Mouse (Mus musculus): Measurements from ENCODE around the gene Efemp2. TPM values are rescaled to one million over a fixed set of nuclear protein-coding genes. Genes with fewer than 3 reads are reported as not detected.
"Not testable (repeated sequence)": the region's sequence is repeated elsewhere in the genome, so short reads cannot be mapped to it uniquely, and the experiment has no call there.

The Efemp2 gene
- polyA plus RNA-seq, 1 experiment from 2014 or later, result 208 TPM

GRCm38 (mm10) chr19:5490898-5491708 is 17.3 kb downstream of the Efemp2 start:
- Histone ChIP-seq H3K27ac (peak overlapping the region; percentile 98), H3K36me3 (peaks cover 42% of the 10 kb centered on the region), H3K27me3 (no peaks in the 10 kb centered on the region), H3K4me3 (peak overlapping the region; percentile 88), H3K4me2 (peak overlapping the region; percentile 88), H3K9me3 (no peaks in the 10 kb centered on the region), H3K9ac (peak overlapping the region; percentile 87), H3K4me1 (peaks cover 42% of the 10 kb centered on the region)
- ATAC-seq (ENCODE audit: borderline replicate concordance, extremely low read depth, low FRiP score, low TSS enrichment), result peak; percentile 8; the same call in 1 of the 2 replicates
- 1% methylated on average over 56 of the region's 59 CpGs for WGBS

GRCm38 (mm10) chr19:5492641-5493040 is 18.9 kb downstream of the Efemp2 start:
- Histone ChIP-seq H3K27me3 (no peaks in the 10 kb centered on the region), H3K36me3 (peaks cover 55% of the 10 kb centered on the region), H3K4me2 (0 out of 2 replicates have a peak overlapping the region, but pooled peaks have one; percentile 88), H3K4me3 (no peak overlapping the region), H3K4me1 (peaks cover 27% of the 10 kb centered on the region), H3K9me3 (no peaks in the 10 kb centered on the region), H3K27ac (no peak overlapping the region), H3K9ac (no peak overlapping the region)
- WGBS, result 77% methylated on average over 4 of the region's 4 CpGs
- no peak for ATAC-seq (ENCODE audit: borderline replicate concordance, extremely low read depth, low FRiP score, low TSS enrichment)

GRCm38 (mm10) chr19:5493301-5493721 is 19.6 kb downstream of the Efemp2 start:
- not testable (repeated sequence) for H3K9me3 ChIP-seq; H3K27ac ChIP-seq; H3K4me2 ChIP-seq; H3K4me3 ChIP-seq; ATAC-seq (ENCODE audit: borderline replicate concordance, extremely low read depth, low FRiP score, low TSS enrichment); H3K27me3 ChIP-seq; H3K9ac ChIP-seq
- peaks cover 26% of the 10 kb centered on the region for H3K4me1 ChIP-seq
- 63% methylated on average over 9 of the region's 9 CpGs for WGBS
- peaks cover 55% of the 10 kb centered on the region for H3K36me3 ChIP-seq

- no peaks in the 10 kb centered on the region for H3K27me3 ChIP-seq
- peaks cover 19% of the 10 kb centered on the region for H3K4me1 ChIP-seq
- H3K4me3 ChIP-seq, result no peak overlapping the region
- 81% methylated on average over 3 of the region's 3 CpGs for WGBS
- no peak overlapping the region for H3K27ac ChIP-seq
- no peak overlapping the region for H3K9ac ChIP-seq
- H3K9me3 ChIP-seq, result no peaks in the 10 kb centered on the region
- H3K36me3 ChIP-seq, result peaks cover 55% of the 10 kb centered on the region
- ATAC-seq (ENCODE audit: borderline replicate concordance, extremely low read depth, low FRiP score, low TSS enrichment), result no peak
- no peak overlapping the region for H3K4me2 ChIP-seq
Measured at GRCm38 (mm10) chr19:5494314-5494713, 20.6 kb downstream of the Efemp2 start.

- H3K27me3 ChIP-seq, result no peaks in the 10 kb centered on the region
- H3K36me3 ChIP-seq, result peaks cover 55% of the 10 kb centered on the region
- no peak overlapping the region for H3K4me3 ChIP-seq
- no peak overlapping the region for H3K27ac ChIP-seq
- ATAC-seq (ENCODE audit: borderline replicate concordance, extremely low read depth, low FRiP score, low TSS enrichment), result no peak
- peaks cover 12% of the 10 kb centered on the region for H3K4me1 ChIP-seq
- 70% methylated on average over 12 of the region's 12 CpGs for WGBS
- no peak overlapping the region for H3K4me2 ChIP-seq
- H3K9me3 ChIP-seq, result no peaks in the 10 kb centered on the region
- no peak overlapping the region for H3K9ac ChIP-seq
Measured at GRCm38 (mm10) chr19:5495353-5496051, 21.7 kb downstream of the Efemp2 start.

GRCm38 (mm10) chr19:5496052-5496370 is 22.3 kb downstream of the Efemp2 start:
- WGBS, result 82% methylated on average over 16 of the region's 16 CpGs
- Histone ChIP-seq H3K4me3 (no peak overlapping the region), H3K4me1 (peaks cover 12% of the 10 kb centered on the region), H3K36me3 (peaks cover 55% of the 10 kb centered on the region), H3K27ac (no peak overlapping the region), H3K9me3 (no peaks in the 10 kb centered on the region), H3K4me2 (no peak overlapping the region), H3K9ac (no peak overlapping the region), H3K27me3 (no peaks in the 10 kb centered on the region)
- no peak for ATAC-seq (ENCODE audit: borderline replicate concordance, extremely low read depth, low FRiP score, low TSS enrichment)

DNA sequence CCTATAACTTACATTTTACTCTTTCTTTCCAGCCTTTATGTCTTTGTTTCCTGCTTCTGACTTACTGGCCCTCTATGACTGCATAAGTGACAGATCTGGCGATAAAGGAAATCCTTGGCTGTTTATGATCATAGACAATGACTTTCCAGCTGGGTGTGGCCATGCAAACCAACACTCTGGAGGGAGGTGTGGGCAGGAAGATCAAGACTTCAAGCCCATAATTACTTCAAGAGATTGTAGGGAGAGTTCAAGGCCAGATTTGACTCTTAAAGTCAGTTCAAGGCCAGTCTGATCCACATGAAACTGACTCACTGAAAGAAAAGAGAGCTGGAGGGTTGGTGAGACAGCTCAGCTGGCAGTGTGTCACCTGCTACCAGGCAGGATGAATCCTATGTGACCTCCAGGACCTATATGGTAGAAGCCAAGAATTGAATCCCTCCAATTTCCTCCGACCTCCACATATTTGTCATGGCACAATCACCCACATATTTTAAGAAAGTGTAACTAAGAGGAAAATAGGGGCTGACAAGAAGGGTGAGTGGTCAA is 26.6 kb downstream of the Efemp2 start:
- Histone ChIP-seq H3K36me3 (peaks cover 20% of the 10 kb centered on the region), H3K27me3 (no peaks in the 10 kb centered on the region), H3K9ac (no peak overlapping the region), H3K4me3 (no peak overlapping the region), H3K4me1 (no peaks in the 10 kb centered on the region), H3K4me2 (no peak overlapping the region), H3K27ac (no peak overlapping the region), H3K9me3 (no peaks in the 10 kb centered on the region)
- 78% methylated on average over 2 of the region's 2 CpGs for WGBS
- no peak for ATAC-seq (ENCODE audit: borderline replicate concordance, extremely low read depth, low FRiP score, low TSS enrichment)

GRCm38 (mm10) chr19:5503687-5504086 is 29.9 kb downstream of the Efemp2 start, which contains the start of gene 1700020D05Rik:
TSS of gene 1700020D05Rik (minus strand) at chr19:5503787.
- 45% methylated on average over 16 of the region's 17 CpGs for WGBS
- ATAC-seq (ENCODE audit: borderline replicate concordance, extremely low read depth, low FRiP score, low TSS enrichment), result no peak
- Histone ChIP-seq H3K9ac (no peak within 1 kb of the TSS), H3K4me3 (no peak within 1 kb of the TSS), H3K9me3 (no peaks in the 10 kb centered on the region), H3K27ac (no peak within 1 kb of the TSS), H3K4me2 (no peak within 1 kb of the TSS), H3K36me3 (no peaks in the 10 kb centered on the region), H3K4me1 (no peaks in the 10 kb centered on the region), H3K27me3 (no peaks in the 10 kb centered on the region)

GRCm38 (mm10) chr19:5510031-5511026 is 36.6 kb downstream of the Efemp2 start, which contains the start of gene Snx32:
TSS of gene Snx32 (minus strand) at chr19:5510538.
- Histone ChIP-seq H3K27ac (peak within 1 kb of the TSS; percentile 66), H3K4me2 (peak within 1 kb of the TSS; percentile 91), H3K4me3 (peak within 1 kb of the TSS; percentile 57), H3K9me3 (no peaks in the 10 kb centered on the region), H3K27me3 (no peaks in the 10 kb centered on the region), H3K4me1 (peaks cover 29% of the 10 kb centered on the region), H3K9ac (peak within 1 kb of the TSS; percentile 64), H3K36me3 (no peaks in the 10 kb centered on the region)
- 3% methylated on average over 47 of the region's 47 CpGs for WGBS
- peak; percentile 98 for ATAC-seq (ENCODE audit: borderline replicate concordance, extremely low read depth, low FRiP score, low TSS enrichment)

DNA sequence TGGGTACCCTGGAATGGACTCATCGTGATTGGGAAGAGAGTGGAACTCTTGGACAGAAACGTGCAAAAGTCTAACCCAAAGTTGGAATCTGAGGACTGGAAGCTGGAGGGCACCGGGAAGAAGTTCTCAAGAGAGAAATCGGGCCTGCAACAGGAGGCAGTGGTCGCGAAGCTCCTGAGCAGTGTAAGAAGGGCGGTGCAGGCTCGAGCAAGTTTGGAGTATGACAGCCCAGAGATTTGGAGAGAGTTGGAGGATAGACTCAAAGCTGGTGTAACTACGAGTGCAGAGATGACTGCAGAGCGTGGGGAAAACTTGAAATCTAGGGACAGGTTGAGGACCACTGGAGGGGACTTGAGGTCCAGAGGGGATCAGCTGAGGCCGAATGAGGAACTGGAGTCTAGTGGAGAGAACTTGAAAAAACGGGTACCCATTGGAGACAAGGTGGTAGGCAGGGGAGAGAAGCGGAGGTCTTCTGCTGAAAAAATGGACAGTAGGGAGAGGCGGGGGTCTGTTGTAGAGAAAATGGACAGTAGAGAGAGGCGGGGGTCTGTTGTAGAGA is 37.4 kb downstream of the Efemp2 start:
- peak overlapping the region; percentile 66 for H3K27ac ChIP-seq
- peak overlapping the region; percentile 64 for H3K9ac ChIP-seq
- H3K9me3 ChIP-seq, result no peaks in the 10 kb centered on the region
- H3K27me3 ChIP-seq, result no peaks in the 10 kb centered on the region
- 45% methylated on average over 15 of the region's 15 CpGs for WGBS
- H3K4me3 ChIP-seq, result peak overlapping the region; percentile 57
- no peak for ATAC-seq (ENCODE audit: borderline replicate concordance, extremely low read depth, low FRiP score, low TSS enrichment)
- H3K4me2 ChIP-seq, result peak overlapping the region; percentile 91
- H3K36me3 ChIP-seq, result no peaks in the 10 kb centered on the region
- peaks cover 29% of the 10 kb centered on the region for H3K4me1 ChIP-seq
